Comparison of ENCODE assay signal across 7 mouse cellular contexts in the genomic region with DNA sequence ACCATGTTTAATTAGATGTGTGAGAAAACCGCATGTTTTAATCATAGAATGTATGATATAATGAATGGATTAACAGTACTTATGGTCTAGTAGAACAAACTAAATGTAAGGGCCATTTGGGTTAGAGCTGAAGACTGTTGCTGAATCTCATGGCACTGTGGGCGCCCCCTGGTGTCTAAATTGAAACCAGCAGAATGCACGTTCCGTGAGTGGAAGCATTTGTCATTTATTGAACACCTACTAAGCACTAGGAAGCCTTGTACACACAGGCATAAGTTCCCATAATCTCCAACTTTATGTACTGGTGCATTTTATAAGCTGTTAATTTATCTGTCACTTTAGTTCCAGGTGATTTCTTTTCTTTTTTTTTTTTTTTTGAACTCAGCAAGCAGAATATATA. TPM values are rescaled to one million over a fixed set of nuclear protein-coding genes. Genes with fewer than 3 reads are reported as not detected.
DNase-seq lines count a peak whose midpoint lies in the region; ATAC-seq and TF ChIP-seq lines count a peak whose summit lies in the region.

No protein-coding gene starts in this region.

- H3K27me3 ChIP-seq in liver, embryonic 13.5 days, result no peaks in the 10 kb centered on the region

- 14% methylated on average over 4 of the region's 4 CpGs for WGBS in liver, embryonic 13.5 days (ENCODE audit: insufficient replicate concordance)

- H3K36me3 ChIP-seq in liver, embryonic 13.5 days, result peaks cover 50% of the 10 kb centered on the region

- no peak overlapping the region for H3K4me3 ChIP-seq in cortical plate, adult 2 months (ENCODE audit: insufficient read depth, low read length)
- no peak overlapping the region for H3K4me3 ChIP-seq in liver, embryonic 13.5 days (replicated peaks)

- H3K9ac ChIP-seq in liver, embryonic 13.5 days, result 0 out of 2 replicates have a peak overlapping the region, but pooled peaks have one; percentile 24

- peak; percentile 67 for DNase-seq in urinary bladder, postnatal 25 days (ENCODE audit: low spot score)
- no peak for DNase-seq in urinary bladder, adult 2 months (ENCODE audit: low spot score)
- peak; percentile 55 for DNase-seq in adrenal gland, adult 2 months
- DNase-seq in induced T-regulatory cell, adult 2 months (ENCODE audit: low read depth), result peak; percentile 88
- peak; percentile 64 for DNase-seq in liver, embryonic 13.5 days
- peak; percentile 48 for DNase-seq in right cerebral cortex, postnatal 4 days

- H3K4me1 ChIP-seq in cortical plate, adult 2 months (ENCODE audit: control insufficient read depth, insufficient read depth, low read length), result no peaks in the 10 kb centered on the region
- H3K4me1 ChIP-seq in liver, embryonic 13.5 days (replicated peaks), result peaks cover 77% of the 10 kb centered on the region

- peak; percentile 62 for TF ChIP-seq CTCF in cortical plate, adult 2 months (IDR thresholded peaks at IDR 0.05; ENCODE audit: extremely low read depth, insufficient read depth, low read length)

- H3K4me2 ChIP-seq in liver, embryonic 13.5 days, result no peak overlapping the region

- TF ChIP-seq POLR2A in cortical plate, adult 2 months (IDR thresholded peaks at IDR 0.05; ENCODE audit: extremely low read depth, insufficient read depth, low read length), result no peak

- no peak overlapping the region for H3K27ac ChIP-seq in cortical plate, adult 2 months (ENCODE audit: insufficient read depth, low read length)
- H3K27ac ChIP-seq in liver, embryonic 13.5 days, result no peak overlapping the region

- no peak for ATAC-seq in liver, embryonic 13.5 days (ENCODE audit: low read depth)

- no peaks in the 10 kb centered on the region for H3K9me3 ChIP-seq in liver, embryonic 13.5 days (replicated peaks)

RNA-seq across cellular contexts. Expression of a gene that starts 10.4 kb away (rescaled TPM):
- 4.6 and 5.5 TPM in 2 replicates for polyA plus RNA-seq in urinary bladder, adult 2 months (2012; rRNA removed)
- total RNA-seq in adrenal gland, adult 2 months (2021), result 1 to 10 TPM; 1.6 to 1.8 TPM
- 0.28 and 0.43 TPM in 2 replicates for polyA plus RNA-seq in adrenal gland, adult 2 months (2012; rRNA removed)
- polyA plus RNA-seq in cortical plate, adult 2 months (2012; rRNA removed), result 6.0 and 6.4 TPM in 2 replicates
- polyA plus RNA-seq in liver, embryonic 13.5 days (2015; fragmentation: Nextera tagmentation; extraction: Ambion mirVana), result 24.8 and 30.1 TPM in 2 replicates
